Mouse (Mus musculus): Measurements from ENCODE around the gene Ren1.

DNA sequence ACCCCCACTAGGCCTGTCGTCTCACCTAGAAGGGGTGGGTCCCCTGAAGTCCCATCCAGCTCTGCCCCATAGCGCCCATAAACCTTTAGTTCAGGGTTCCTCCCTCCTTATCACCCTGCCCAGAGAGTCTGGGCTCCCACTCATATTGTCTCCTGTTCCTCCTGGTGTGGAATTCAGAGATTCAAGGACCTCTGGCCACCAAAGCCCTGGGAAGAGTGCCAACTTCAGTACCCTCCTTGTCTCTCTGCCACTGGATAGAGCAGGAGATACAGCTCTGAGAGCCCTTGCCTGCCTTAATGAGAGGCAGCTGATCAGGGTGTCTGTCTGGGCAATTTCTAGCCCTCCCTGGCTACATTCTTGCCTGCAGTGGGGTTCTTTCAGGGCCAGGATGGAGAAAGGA, 14.6 kb downstream of the Ren1 start:
- TF ChIP-seq CTCF (conservative IDR thresholded peaks at IDR 0.05; ENCODE audit: low read length) (no peak), NANOG (IDR thresholded peaks at IDR 0.05; ENCODE audit: borderline replicate concordance, low read length) (no peak), POU5F1 (IDR thresholded peaks at IDR 0.05; ENCODE audit: borderline replicate concordance, low read length) (no peak)
